Mouse (Mus musculus): ENCODE results near the gene Slc44a1. TPM values are rescaled to one million over a fixed set of nuclear protein-coding genes. Genes with fewer than 3 reads are reported as not detected.

The Slc44a1 gene
- polyA plus RNA-seq, 1 experiment, result 10.2 TPM

- H3K4me3 ChIP-seq (replicated peaks; ENCODE audit: control insufficient read depth, low read depth, low read length), result no peak overlapping the region
- TF ChIP-seq CTCF (IDR thresholded peaks at IDR 0.05; ENCODE audit: control insufficient read depth, insufficient read depth, low read length), result no peak
- no peak for TF ChIP-seq POLR2A (IDR thresholded peaks at IDR 0.05; ENCODE audit: borderline replicate concordance, control insufficient read depth, low read depth, low read length)
- peaks cover 1% of the 10 kb centered on the region for H3K4me1 ChIP-seq (ENCODE audit: control insufficient read depth, insufficient read depth, low read length)
- WGBS, result 59% methylated on average over 12 of the region's 12 CpGs
- H3K27ac ChIP-seq (ENCODE audit: control insufficient read depth, insufficient read depth, low read depth, low read length, poor library complexity), result no peak overlapping the region
These were observed 155.2 kb downstream of the Slc44a1 start for GRCm38 (mm10) chr4:53595246-53596062.

GRCm38 (mm10) chr4:53596063-53596895 is 156.1 kb downstream of the Slc44a1 start:
- H3K4me1 ChIP-seq (ENCODE audit: control insufficient read depth, insufficient read depth, low read length), result peaks cover 1% of the 10 kb centered on the region
- no peak for TF ChIP-seq CTCF (IDR thresholded peaks at IDR 0.05; ENCODE audit: control insufficient read depth, insufficient read depth, low read length)
- TF ChIP-seq POLR2A (IDR thresholded peaks at IDR 0.05; ENCODE audit: borderline replicate concordance, control insufficient read depth, low read depth, low read length), result no peak
- no peak overlapping the region for H3K4me3 ChIP-seq (replicated peaks; ENCODE audit: control insufficient read depth, low read depth, low read length)
- 80% methylated on average over 15 of the region's 15 CpGs for WGBS
- H3K27ac ChIP-seq (ENCODE audit: control insufficient read depth, insufficient read depth, low read depth, low read length, poor library complexity), result no peak overlapping the region

- TF ChIP-seq POLR2A (IDR thresholded peaks at IDR 0.05; ENCODE audit: borderline replicate concordance, control insufficient read depth, low read depth, low read length), result no peak
- TF ChIP-seq CTCF (IDR thresholded peaks at IDR 0.05; ENCODE audit: control insufficient read depth, insufficient read depth, low read length), result peak; percentile 25
- WGBS, result 62% methylated on average over 6 of the region's 6 CpGs
- Histone ChIP-seq H3K4me3 (replicated peaks; ENCODE audit: control insufficient read depth, low read depth, low read length) (no peak overlapping the region), H3K4me1 (ENCODE audit: control insufficient read depth, insufficient read depth, low read length) (no peaks in the 10 kb centered on the region; the same call in 1 of the 2 replicates), H3K27ac (ENCODE audit: control insufficient read depth, insufficient read depth, low read depth, low read length, poor library complexity) (no peak overlapping the region)
These were observed 160.2 kb downstream of the Slc44a1 start for GRCm38 (mm10) chr4:53600462-53600861.

- Histone ChIP-seq H3K4me1 (ENCODE audit: control insufficient read depth, insufficient read depth, low read length) (no peaks in the 10 kb centered on the region), H3K4me3 (replicated peaks; ENCODE audit: control insufficient read depth, low read depth, low read length) (no peak overlapping the region), H3K27ac (ENCODE audit: control insufficient read depth, insufficient read depth, low read depth, low read length, poor library complexity) (no peak overlapping the region)
- TF ChIP-seq CTCF (IDR thresholded peaks at IDR 0.05; ENCODE audit: control insufficient read depth, insufficient read depth, low read length), result no peak
- no peak for TF ChIP-seq POLR2A (IDR thresholded peaks at IDR 0.05; ENCODE audit: borderline replicate concordance, control insufficient read depth, low read depth, low read length)
- 56% methylated on average over 5 of the region's 5 CpGs for WGBS
These were observed 174.5 kb downstream of the Slc44a1 start for GRCm38 (mm10) chr4:53614576-53615225.

GRCm38 (mm10) chr4:53617968-53618367 is 177.8 kb downstream of the Slc44a1 start:
- no peak overlapping the region for H3K27ac ChIP-seq (ENCODE audit: control insufficient read depth, insufficient read depth, low read depth, low read length, poor library complexity)
- TF ChIP-seq CTCF (IDR thresholded peaks at IDR 0.05; ENCODE audit: control insufficient read depth, insufficient read depth, low read length) (no peak), POLR2A (IDR thresholded peaks at IDR 0.05; ENCODE audit: borderline replicate concordance, control insufficient read depth, low read depth, low read length) (no peak)
- 73% methylated on average over 3 of the region's 3 CpGs for WGBS
- no peaks in the 10 kb centered on the region for H3K4me1 ChIP-seq (ENCODE audit: control insufficient read depth, insufficient read depth, low read length)
- H3K4me3 ChIP-seq (replicated peaks; ENCODE audit: control insufficient read depth, low read depth, low read length), result no peak overlapping the region

GRCm38 (mm10) chr4:53620104-53620503 is 179.9 kb downstream of the Slc44a1 start:
- H3K4me1 ChIP-seq (ENCODE audit: control insufficient read depth, insufficient read depth, low read length), result no peaks in the 10 kb centered on the region
- 86% methylated on average over 6 of the region's 6 CpGs for WGBS
- TF ChIP-seq POLR2A (IDR thresholded peaks at IDR 0.05; ENCODE audit: borderline replicate concordance, control insufficient read depth, low read depth, low read length), result no peak
- no peak for TF ChIP-seq CTCF (IDR thresholded peaks at IDR 0.05; ENCODE audit: control insufficient read depth, insufficient read depth, low read length)

GRCm38 (mm10) chr4:53621084-53621483 is 180.9 kb downstream of the Slc44a1 start:
- no peak for TF ChIP-seq POLR2A (IDR thresholded peaks at IDR 0.05; ENCODE audit: borderline replicate concordance, control insufficient read depth, low read depth, low read length)
- TF ChIP-seq CTCF (IDR thresholded peaks at IDR 0.05; ENCODE audit: control insufficient read depth, insufficient read depth, low read length), result no peak

More at GRCm38 (mm10) chr4:53620104-53620503, 179.9 kb downstream of the Slc44a1 start:
- Histone ChIP-seq H3K4me3 (replicated peaks; ENCODE audit: control insufficient read depth, low read depth, low read length) (no peak overlapping the region), H3K27ac (ENCODE audit: control insufficient read depth, insufficient read depth, low read depth, low read length, poor library complexity) (no peak overlapping the region)

GRCm38 (mm10) chr4:53621490-53621889 is 181.3 kb downstream of the Slc44a1 start:
- Histone ChIP-seq H3K27ac (ENCODE audit: control insufficient read depth, insufficient read depth, low read depth, low read length, poor library complexity) (no peak overlapping the region), H3K4me1 (ENCODE audit: control insufficient read depth, insufficient read depth, low read length) (no peaks in the 10 kb centered on the region), H3K4me3 (replicated peaks; ENCODE audit: control insufficient read depth, low read depth, low read length) (no peak overlapping the region)
- no peak for TF ChIP-seq POLR2A (IDR thresholded peaks at IDR 0.05; ENCODE audit: borderline replicate concordance, control insufficient read depth, low read depth, low read length)
- WGBS, result 60% methylated on average over 5 of the region's 5 CpGs

More at GRCm38 (mm10) chr4:53621084-53621483, 180.9 kb downstream of the Slc44a1 start:
- no peaks in the 10 kb centered on the region for H3K4me1 ChIP-seq (ENCODE audit: control insufficient read depth, insufficient read depth, low read length)
- no peak overlapping the region for H3K4me3 ChIP-seq (replicated peaks; ENCODE audit: control insufficient read depth, low read depth, low read length)
- H3K27ac ChIP-seq (ENCODE audit: control insufficient read depth, insufficient read depth, low read depth, low read length, poor library complexity), result no peak overlapping the region
- WGBS, result 63% methylated on average over 6 of the region's 6 CpGs

All from bone marrow, adult 2 months (tissue).